Mouse (Mus musculus): ENCODE measurements around the gene Cadm2. TPM values are rescaled to one million over a fixed set of nuclear protein-coding genes. Genes with fewer than 3 reads are reported as not detected.

The Cadm2 gene
- polyA plus RNA-seq, 1 experiment, result 0.27 TPM

DNA sequence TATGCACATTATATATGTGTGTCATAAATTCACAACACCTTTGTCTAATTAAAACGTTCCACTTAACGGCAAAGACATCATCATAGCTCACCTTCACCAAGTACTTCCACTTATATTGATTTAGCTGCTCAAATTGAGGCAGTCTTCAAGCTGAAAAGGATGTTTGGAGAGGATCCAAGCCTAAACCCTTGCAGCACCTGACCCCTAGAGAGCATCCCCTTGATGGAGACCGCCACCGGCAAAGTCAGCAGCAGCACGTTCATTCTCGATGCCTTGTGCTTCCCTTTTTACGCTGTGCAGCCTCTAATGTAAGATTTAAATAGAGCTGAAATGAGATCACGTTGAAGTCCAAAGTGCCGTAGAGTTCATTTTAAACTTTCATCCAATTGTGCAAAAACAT is 20.7 kb downstream of the Cadm2 start:
- H3K4me3 ChIP-seq (ENCODE audit: extremely low read depth, insufficient read depth, insufficient read length), result no peak overlapping the region
- DNase-seq (ENCODE audit: low read depth in 1 of 2, low spot score in 2 of 2), result no peak
- no peak overlapping the region for H3K27ac ChIP-seq (ENCODE audit: insufficient read depth, low read length)
- TF ChIP-seq POLR2A (IDR thresholded peaks at IDR 0.05; ENCODE audit: low read depth, low read length), result no peak
- no peak for TF ChIP-seq CTCF (IDR thresholded peaks at IDR 0.05; ENCODE audit: extremely low read depth, insufficient read depth, insufficient read length, insufficient replicate concordance)
- no peaks in the 10 kb centered on the region for H3K27me3 ChIP-seq (ENCODE audit: control insufficient read depth, insufficient read depth, low read length)
- H3K36me3 ChIP-seq (ENCODE audit: control insufficient read depth, insufficient read depth, low read length), result no peaks in the 10 kb centered on the region
- WGBS, result 89% methylated on average over 9 of the region's 9 CpGs
- no peaks in the 10 kb centered on the region for H3K4me1 ChIP-seq (ENCODE audit: control insufficient read depth, insufficient read depth, insufficient read length)

DNA sequence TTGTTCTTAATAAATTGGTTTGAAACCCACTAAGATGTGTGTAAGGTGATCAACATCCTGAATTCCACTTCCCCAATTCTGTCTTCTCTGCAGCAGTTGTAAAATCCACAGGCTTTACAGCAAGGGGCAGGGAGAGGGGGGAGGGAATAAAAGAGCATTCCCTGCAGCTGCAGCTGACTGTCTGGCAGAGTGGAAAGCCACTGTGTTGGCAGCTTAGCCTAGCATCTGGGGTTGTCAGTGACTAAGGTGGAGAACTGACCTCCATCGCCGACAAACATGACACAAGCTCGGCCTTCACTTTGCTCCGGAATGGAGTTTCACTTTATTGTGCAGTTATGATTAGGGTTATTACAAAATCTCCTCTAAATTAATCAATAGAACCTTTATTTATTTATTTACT is 21.9 kb downstream of the Cadm2 start:
- Histone ChIP-seq H3K27ac (ENCODE audit: insufficient read depth, low read length) (no peak overlapping the region), H3K4me3 (ENCODE audit: extremely low read depth, insufficient read depth, insufficient read length) (no peak overlapping the region), H3K27me3 (ENCODE audit: control insufficient read depth, insufficient read depth, low read length) (no peaks in the 10 kb centered on the region), H3K4me1 (ENCODE audit: control insufficient read depth, insufficient read depth, insufficient read length) (no peaks in the 10 kb centered on the region), H3K36me3 (ENCODE audit: control insufficient read depth, insufficient read depth, low read length) (no peaks in the 10 kb centered on the region)
- DNase-seq (ENCODE audit: low read depth in 1 of 2, low spot score in 2 of 2), result no peak
- 80% methylated on average over 4 of the region's 4 CpGs for WGBS
- TF ChIP-seq POLR2A (IDR thresholded peaks at IDR 0.05; ENCODE audit: low read depth, low read length) (no peak), CTCF (IDR thresholded peaks at IDR 0.05; ENCODE audit: extremely low read depth, insufficient read depth, insufficient read length, insufficient replicate concordance) (no peak)

DNA sequence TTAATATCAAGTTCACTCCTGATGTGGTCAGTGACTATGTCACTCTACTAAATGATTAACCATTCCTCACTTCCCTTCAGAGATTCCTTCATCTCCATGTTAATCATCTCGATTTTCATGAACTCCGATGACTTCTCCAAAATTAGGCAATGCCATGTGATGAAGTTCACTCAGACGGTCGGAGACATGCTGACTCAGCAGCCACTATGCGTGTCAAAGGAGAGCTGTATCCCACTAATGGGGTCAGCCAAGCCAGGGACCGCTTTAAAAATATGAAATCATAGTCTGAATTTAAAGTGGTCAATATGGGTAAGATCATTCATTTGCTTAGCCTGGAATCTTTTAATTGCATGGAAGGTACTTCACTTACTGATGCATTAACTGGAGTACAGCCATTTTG is 29.7 kb downstream of the Cadm2 start:
- H3K4me3 ChIP-seq (ENCODE audit: extremely low read depth, insufficient read depth, insufficient read length), result no peak overlapping the region
- no peak overlapping the region for H3K27ac ChIP-seq (ENCODE audit: insufficient read depth, low read length)
- H3K4me1 ChIP-seq (ENCODE audit: control insufficient read depth, insufficient read depth, insufficient read length), result no peaks in the 10 kb centered on the region
- no peaks in the 10 kb centered on the region for H3K36me3 ChIP-seq (ENCODE audit: control insufficient read depth, insufficient read depth, low read length)
- TF ChIP-seq POLR2A (IDR thresholded peaks at IDR 0.05; ENCODE audit: low read depth, low read length) (no peak), CTCF (IDR thresholded peaks at IDR 0.05; ENCODE audit: extremely low read depth, insufficient read depth, insufficient read length, insufficient replicate concordance) (no peak)
- WGBS, result 85% methylated on average over 6 of the region's 6 CpGs
- no peak for DNase-seq (ENCODE audit: low read depth in 1 of 2, low spot score in 2 of 2)
- H3K27me3 ChIP-seq (ENCODE audit: control insufficient read depth, insufficient read depth, low read length), result no peaks in the 10 kb centered on the region

DNA sequence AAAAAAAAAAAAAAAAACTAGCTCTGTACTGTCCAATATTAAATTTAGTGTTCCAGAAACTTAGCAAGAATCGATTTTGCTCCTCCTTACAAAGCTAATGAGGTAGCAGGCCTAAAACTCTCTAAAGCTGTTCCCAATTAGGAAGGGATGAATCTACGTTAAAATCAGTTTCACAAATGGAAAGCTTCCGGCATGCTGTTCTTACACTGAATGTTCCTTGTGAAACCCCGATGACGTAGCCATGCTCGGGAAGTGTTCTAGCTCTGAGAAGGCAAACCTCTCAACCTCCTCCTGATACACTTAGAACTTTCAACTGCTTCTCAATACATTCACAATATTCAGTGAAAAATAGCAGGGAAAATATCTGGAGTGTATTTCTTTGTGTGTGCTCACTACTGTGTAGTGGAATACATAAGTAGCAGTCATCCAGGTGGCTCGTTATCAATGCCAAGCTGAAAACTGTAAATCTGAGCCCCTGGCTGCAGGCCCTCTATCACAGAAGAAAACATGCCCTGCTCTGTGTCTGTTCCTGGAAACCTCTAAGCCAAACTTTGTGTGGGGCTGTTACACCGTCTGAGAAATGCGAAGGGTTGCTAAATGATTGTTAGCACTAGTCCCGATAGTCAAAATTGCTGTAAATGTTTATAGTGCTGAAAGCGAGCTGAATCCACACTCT is 41.7 kb downstream of the Cadm2 start:
- H3K36me3 ChIP-seq (ENCODE audit: control insufficient read depth, insufficient read depth, low read length), result no peaks in the 10 kb centered on the region
- WGBS, result 91% methylated on average over 11 of the region's 11 CpGs
- no peak for DNase-seq (ENCODE audit: low read depth in 1 of 2, low spot score in 2 of 2)
- no peaks in the 10 kb centered on the region for H3K27me3 ChIP-seq (ENCODE audit: control insufficient read depth, insufficient read depth, low read length)
- TF ChIP-seq CTCF (IDR thresholded peaks at IDR 0.05; ENCODE audit: extremely low read depth, insufficient read depth, insufficient read length, insufficient replicate concordance) (no peak), POLR2A (IDR thresholded peaks at IDR 0.05; ENCODE audit: low read depth, low read length) (no peak)
- H3K4me3 ChIP-seq (ENCODE audit: extremely low read depth, insufficient read depth, insufficient read length), result no peak overlapping the region
- no peak overlapping the region for H3K27ac ChIP-seq (ENCODE audit: insufficient read depth, low read length)
- no peaks in the 10 kb centered on the region for H3K4me1 ChIP-seq (ENCODE audit: control insufficient read depth, insufficient read depth, insufficient read length)

DNA sequence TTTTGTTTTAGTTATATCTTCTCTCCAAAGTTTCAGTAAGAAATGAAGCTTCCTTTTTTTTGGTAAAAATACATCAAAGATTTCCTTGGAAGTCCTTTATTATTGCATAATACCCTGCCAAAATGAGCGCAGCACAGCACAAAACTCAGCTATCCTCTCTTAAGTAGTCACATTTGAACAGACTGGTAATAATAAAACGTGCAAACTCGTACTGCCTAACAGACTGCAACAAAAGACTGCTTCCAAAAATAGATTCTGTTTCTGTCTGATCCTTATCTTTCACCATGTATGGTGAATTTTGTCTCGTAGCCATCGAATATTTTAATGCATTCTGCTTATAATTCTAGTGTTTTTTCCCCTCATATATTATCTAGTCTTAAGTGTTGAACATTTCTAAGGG is 45.2 kb downstream of the Cadm2 start:
- no peak for DNase-seq (ENCODE audit: low read depth in 1 of 2, low spot score in 2 of 2)
- H3K4me1 ChIP-seq (ENCODE audit: control insufficient read depth, insufficient read depth, insufficient read length), result no peaks in the 10 kb centered on the region
- no peaks in the 10 kb centered on the region for H3K27me3 ChIP-seq (ENCODE audit: control insufficient read depth, insufficient read depth, low read length)
- H3K36me3 ChIP-seq (ENCODE audit: control insufficient read depth, insufficient read depth, low read length), result no peaks in the 10 kb centered on the region
- TF ChIP-seq POLR2A (IDR thresholded peaks at IDR 0.05; ENCODE audit: low read depth, low read length) (no peak), CTCF (IDR thresholded peaks at IDR 0.05; ENCODE audit: extremely low read depth, insufficient read depth, insufficient read length, insufficient replicate concordance) (no peak)
- 51% methylated on average over 5 of the region's 5 CpGs for WGBS
- H3K27ac ChIP-seq (ENCODE audit: insufficient read depth, low read length), result no peak overlapping the region
- no peak overlapping the region for H3K4me3 ChIP-seq (ENCODE audit: extremely low read depth, insufficient read depth, insufficient read length)

DNA sequence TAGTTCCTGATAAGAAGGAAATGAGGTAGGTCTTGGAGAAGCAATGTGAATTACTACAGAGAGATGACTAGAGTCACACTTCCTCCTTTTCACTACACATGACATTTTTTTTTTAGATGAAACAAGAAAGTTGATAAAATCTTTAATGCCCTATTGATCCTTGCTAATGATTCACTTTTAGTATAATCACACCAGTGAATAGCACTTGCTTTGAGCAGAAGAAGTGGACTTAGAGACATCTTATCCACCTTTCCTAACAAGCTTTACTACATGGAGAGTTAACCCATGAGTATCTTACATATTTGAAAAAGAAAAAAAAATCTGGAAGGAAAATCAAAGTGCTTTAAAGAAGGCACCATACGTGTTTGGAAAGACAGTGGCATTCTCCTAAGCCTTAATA is 93.7 kb downstream of the Cadm2 start:
- no peak overlapping the region for H3K4me3 ChIP-seq (ENCODE audit: extremely low read depth, insufficient read depth, insufficient read length)
- WGBS, result 68% methylated on average over 1 of the region's 1 CpGs
- no peaks in the 10 kb centered on the region for H3K27me3 ChIP-seq (ENCODE audit: control insufficient read depth, insufficient read depth, low read length)
- no peak for DNase-seq (ENCODE audit: low read depth in 1 of 2, low spot score in 2 of 2)
- H3K4me1 ChIP-seq (ENCODE audit: control insufficient read depth, insufficient read depth, insufficient read length), result no peaks in the 10 kb centered on the region
- no peak overlapping the region for H3K27ac ChIP-seq (ENCODE audit: insufficient read depth, low read length)
- no peak for TF ChIP-seq CTCF (IDR thresholded peaks at IDR 0.05; ENCODE audit: extremely low read depth, insufficient read depth, insufficient read length, insufficient replicate concordance)
- no peaks in the 10 kb centered on the region for H3K36me3 ChIP-seq (ENCODE audit: control insufficient read depth, insufficient read depth, low read length)

DNA sequence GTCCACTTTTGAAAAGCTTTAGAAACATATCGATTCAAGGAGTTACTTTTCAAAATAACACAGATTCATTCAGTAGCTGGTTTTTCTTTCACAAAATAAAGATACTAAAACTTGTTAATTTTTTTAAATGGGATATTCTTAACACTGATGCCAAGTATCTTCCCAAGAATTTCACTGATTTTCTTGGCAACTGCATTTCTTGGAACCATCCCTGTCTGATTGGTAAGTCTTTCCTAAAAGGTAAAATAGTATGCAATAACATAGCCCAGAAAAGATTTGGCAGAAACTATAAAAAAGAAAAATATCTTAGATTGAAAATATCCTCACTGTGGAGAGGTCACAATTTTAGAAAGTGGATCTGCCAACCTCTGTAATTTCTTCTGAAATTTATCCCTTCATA is 95.8 kb downstream of the Cadm2 start:
- no peak overlapping the region for H3K27ac ChIP-seq (ENCODE audit: insufficient read depth, low read length)
- no peaks in the 10 kb centered on the region for H3K4me1 ChIP-seq (ENCODE audit: control insufficient read depth, insufficient read depth, insufficient read length)
- no peaks in the 10 kb centered on the region for H3K27me3 ChIP-seq (ENCODE audit: control insufficient read depth, insufficient read depth, low read length)
- H3K4me3 ChIP-seq (ENCODE audit: extremely low read depth, insufficient read depth, insufficient read length), result no peak overlapping the region
- WGBS, result 72% methylated on average over 1 of the region's 1 CpGs
- DNase-seq (ENCODE audit: low read depth in 1 of 2, low spot score in 2 of 2), result no peak
- TF ChIP-seq POLR2A (IDR thresholded peaks at IDR 0.05; ENCODE audit: low read depth, low read length), result no peak
- no peaks in the 10 kb centered on the region for H3K36me3 ChIP-seq (ENCODE audit: control insufficient read depth, insufficient read depth, low read length)
